Mouse (Mus musculus) hindbrain, embryonic 12.5 days (tissue): ENCODE data around the gene Ccdc88b. TPM values are rescaled to one million over a fixed set of nuclear protein-coding genes. Genes with fewer than 3 reads are reported as not detected.

Source experiments
- ATAC-seq: fragments of 200-750 bp; cut with Nextera tagmentation; 2 replicates; pipeline ENCODE4 v1.8.0; 2017; ENCODE audit warnings: moderate TSS enrichment; ENCODE audit not compliant: low FRiP score
- H3K27ac ChIP-seq: fragments of 300-500 bp; sonication (generic); 2 replicates; pipeline ENCODE4 v1.5.1; 2016; ENCODE audit warnings: mild to moderate bottlenecking
- H3K27me3 ChIP-seq: fragments of 300-500 bp; sonication (generic); 2 replicates; pipeline ENCODE4 v1.6.1; 2016; ENCODE audit warnings: mild to moderate bottlenecking
- H3K36me3 ChIP-seq: fragments of 300-500 bp; sonication (generic); 2 replicates; pipeline ENCODE4 v1.6.1; 2016; ENCODE audit warnings: mild to moderate bottlenecking
- H3K4me1 ChIP-seq: fragments of 300-500 bp; sonication (generic); 2 replicates; pipeline ENCODE4 v1.6.1; 2016
- H3K4me2 ChIP-seq: fragments of 300-500 bp; sonication (generic); replicated peaks from 2 replicates; pipeline ENCODE4 v1.6.1; 2016; ENCODE audit warnings: mild to moderate bottlenecking
- H3K4me3 ChIP-seq: fragments of 300-500 bp; sonication (generic); 2 replicates; pipeline ENCODE4 v1.5.1; 2016; ENCODE audit warnings: mild to moderate bottlenecking
- H3K9ac ChIP-seq: fragments of 300-500 bp; sonication (generic); 2 replicates; pipeline ENCODE4 v1.6.1; 2016; ENCODE audit warnings: mild to moderate bottlenecking, moderate library complexity
- H3K9me3 ChIP-seq: fragments of 300-500 bp; sonication (generic); replicated peaks from 2 replicates; pipeline ENCODE4 v1.6.1; 2016; ENCODE audit warnings: mild to moderate bottlenecking
- WGBS: fragments of 180-500 bp; shearing (Covaris S2); methylation state at CpG from one replicate; pipeline ENCODE4 v1.1.7; 2016; 5-methylcytosine and 5-hydroxymethylcytosine counted together
- microRNA-seq: library from miRNA; unstranded; fragments of <30 nt; microRNA quantifications from one replicate; pipeline ENCODE4, GENCODE M21; 2017
- polyA plus RNA-seq: library from polyadenylated mRNA; unstranded; fragments of >200 nt; fragmentation: Nextera tagmentation; extraction: Ambion mirVana; gene quantifications from 2 replicates; pipeline ENCODE4 v1.2.1, GENCODE M21; 2016

Ccdc88b gene
- polyA plus RNA-seq, 1 experiment from 2014 or later, result 0.50 TPM

DNA sequence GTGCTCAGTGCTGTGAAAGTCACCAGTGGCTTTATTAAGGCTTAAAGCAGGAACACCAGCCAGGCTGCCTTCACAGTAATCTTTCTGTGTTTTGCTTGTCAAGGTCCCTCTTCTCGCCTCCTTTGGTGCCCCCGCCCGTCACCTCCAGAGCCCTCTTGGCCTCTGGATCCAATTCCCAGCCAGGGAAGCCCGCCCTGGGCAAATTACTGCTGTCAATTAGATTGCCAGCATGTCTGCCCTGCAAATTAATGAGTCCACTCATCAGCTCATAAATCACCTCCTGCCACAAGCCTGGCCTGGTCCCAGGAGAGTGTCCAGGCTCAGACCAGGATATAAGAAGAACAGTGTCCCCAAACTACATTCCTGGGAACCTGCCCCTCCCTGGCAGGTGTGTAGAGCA lies 43.6 kb downstream of the Ccdc88b start:
- WGBS, result 35% methylated on average over 4 of the region's 4 CpGs
- no peak; the same call in 1 of the 2 replicates for ATAC-seq
- no peaks in the 10 kb centered on the region for H3K9me3 ChIP-seq
- peak overlapping the region; percentile 52 for H3K27ac ChIP-seq
- no peak overlapping the region for H3K9ac ChIP-seq
- peaks cover 5% of the 10 kb centered on the region; the same call in 1 of the 2 replicates for H3K4me1 ChIP-seq
- H3K27me3 ChIP-seq, result no peaks in the 10 kb centered on the region; the same call in 1 of the 2 replicates
- H3K36me3 ChIP-seq, result no peaks in the 10 kb centered on the region
- H3K4me2 ChIP-seq, result no peak overlapping the region
- no peak overlapping the region for H3K4me3 ChIP-seq

Small RNAs within 50 kb of the gene (microRNA-seq; reads per million reads assigned to microRNA genes)
- not detected for gene Mir5046

Other genes starting within 250 kb of the Ccdc88b start
- 13.2 and 14.4 TPM in 2 replicates for gene Rps6ka4, start 17.6 kb downstream of the Ccdc88b start, polyA plus RNA-seq
- gene Trmt112, start 51.5 kb upstream of the Ccdc88b start, polyA plus RNA-seq, result 108 and 128 TPM in 2 replicates
- gene Prdx5, start 51.9 kb upstream of the Ccdc88b start, polyA plus RNA-seq, result 194 and 200 TPM in 2 replicates
- gene Esrra, start 63.6 kb upstream of the Ccdc88b start, polyA plus RNA-seq, result 16.0 and 16.6 TPM in 2 replicates
- gene Catsperz, start 67.2 kb upstream of the Ccdc88b start, polyA plus RNA-seq, result 0.98 TPM in 1 of 2 replicates, not detected in the other
- 0.14 and 0.19 TPM in 2 replicates for gene Kcnk4, start 76.3 kb upstream of the Ccdc88b start, polyA plus RNA-seq
- 67.7 and 71.7 TPM in 2 replicates for gene Bad, start 83.7 kb upstream of the Ccdc88b start, polyA plus RNA-seq
- gene Gpr137, start 84.3 kb upstream of the Ccdc88b start, polyA plus RNA-seq, result 40.6 and 47.6 TPM in 2 replicates
- 259 and 281 TPM in 2 replicates for gene Ppp1r14b, start 116.8 kb upstream of the Ccdc88b start, polyA plus RNA-seq
- 27.9 and 29.3 TPM in 2 replicates for gene Plcb3, start 118.3 kb upstream of the Ccdc88b start, polyA plus RNA-seq
- gene Fkbp2, start 122.3 kb upstream of the Ccdc88b start, polyA plus RNA-seq, result 77.8 and 82.5 TPM in 2 replicates
- 32.2 and 37.0 TPM in 2 replicates for gene Vegfb, start 129.4 kb upstream of the Ccdc88b start, polyA plus RNA-seq
- 20.5 and 24.0 TPM in 2 replicates for gene Dnajc4, start 134.4 kb upstream of the Ccdc88b start, polyA plus RNA-seq
- gene Nudt22, start 137.9 kb upstream of the Ccdc88b start, polyA plus RNA-seq, result 20.1 and 20.2 TPM in 2 replicates
- gene Trpt1, start 137.9 kb upstream of the Ccdc88b start, polyA plus RNA-seq, result 8.7 and 12.6 TPM in 2 replicates
- 6.3 and 6.5 TPM in 2 replicates for gene Fermt3, start 161.3 kb upstream of the Ccdc88b start, polyA plus RNA-seq
- 267 and 269 TPM in 2 replicates for gene Stip1, start 181.8 kb upstream of the Ccdc88b start, polyA plus RNA-seq
- 5.6 TPM in 2 replicates for gene Macrod1, start 198.6 kb upstream of the Ccdc88b start, polyA plus RNA-seq
- 5.5 and 6.6 TPM in 2 replicates for gene Flrt1, start 247.5 kb upstream of the Ccdc88b start, polyA plus RNA-seq